Mouse (Mus musculus) bone marrow, adult 2 months (tissue): ENCODE results near the gene Psme3.

Experiments
- CTCF ChIP-seq: fragments of 200-500 bp; IDR thresholded peaks from 2 replicates; pipeline ENCODE4 v1.5.1; 2011; ENCODE audit warnings: low read length, control low read depth; ENCODE audit not compliant: control insufficient read depth, insufficient read depth
- POLR2A ChIP-seq: fragments of 200-500 bp; IDR thresholded peaks from 2 replicates; pipeline ENCODE4 v1.6.1; 2011; ENCODE audit warnings: low read depth, mild to moderate bottlenecking, control low read depth, low read length, borderline replicate concordance; ENCODE audit not compliant: control insufficient read depth

DNA sequence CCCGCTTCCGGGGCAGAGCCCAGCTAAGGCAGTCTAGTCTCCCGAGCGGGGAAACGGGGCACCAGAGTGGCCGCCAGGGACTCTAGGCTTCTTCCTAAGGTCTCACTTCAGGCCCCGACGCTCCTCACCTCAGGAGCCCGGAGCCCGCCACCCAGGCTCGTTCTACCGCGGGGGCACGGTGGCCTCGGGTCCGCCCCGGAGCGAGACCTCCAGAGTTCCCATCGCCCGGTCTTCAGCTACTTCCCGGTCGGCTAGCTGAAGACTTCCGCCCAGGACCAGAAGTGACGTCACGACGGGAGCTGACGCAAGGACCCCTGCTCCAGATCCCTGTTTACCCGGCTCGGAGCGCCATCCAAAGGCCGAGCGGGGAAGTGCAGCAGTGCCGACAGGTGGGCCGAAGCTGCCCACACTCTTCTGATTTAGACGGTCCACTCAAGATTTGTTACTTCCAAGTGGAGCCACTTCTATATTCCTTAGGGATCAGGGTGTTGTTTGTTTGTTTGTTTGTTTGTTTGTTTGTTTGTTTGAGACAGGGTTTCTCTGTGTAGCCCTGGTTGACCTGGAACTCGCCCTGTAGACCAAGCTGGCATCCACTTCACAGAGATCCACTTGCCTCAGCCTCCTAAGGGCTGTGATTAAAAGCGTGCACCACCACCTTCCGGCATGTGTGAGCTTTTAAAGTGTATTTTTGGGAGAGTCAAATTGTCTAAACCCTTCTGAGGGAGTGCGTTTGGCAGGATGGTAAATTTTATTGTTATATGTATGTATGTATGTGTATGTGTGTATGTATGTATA lies 13.8 kb upstream of the Psme3 start, which contains the start of gene Becn1:
- TF ChIP-seq POLR2A (peak; percentile 77; the same call in 1 of the 2 replicates), CTCF (peak; percentile 86)
